In genomic region chr4:35012401-35013307, GRCm38 (mm10) we compare ENCODE assay signal across 10 mouse cellular contexts.
DNase-seq lines count a peak whose midpoint lies in the region; ATAC-seq and TF ChIP-seq lines count a peak whose summit lies in the region.
"Had no signal": no experiment of that assay in that cellular context is flagged by ENCODE, and none has a peak within 500 bp of the region (broad histone marks: within the 10 kb centered on the region; RNA-seq: fewer than 3 reads in every experiment).

No protein-coding gene starts in this region.

- H3K27ac ChIP-seq in intestine, embryonic 15.5 days = peak overlapping the region; percentile 18; the same call in 1 of the 2 replicates
- H3K27ac ChIP-seq in layer of hippocampus, adult 2 months = no peak overlapping the region
- H3K27ac ChIP-seq: forebrain, embryonic 12.5 days had no signal

- WGBS in intestine, embryonic 15.5 days = 17% methylated on average over 10 of the region's 10 CpGs

- no peak overlapping the region for H3K4me3 ChIP-seq in intestine, embryonic 15.5 days (replicated peaks)
- no peak overlapping the region for H3K4me3 ChIP-seq in layer of hippocampus, adult 2 months
- H3K4me3 ChIP-seq: forebrain, embryonic 12.5 days had no signal

- H3K4me1 ChIP-seq in intestine, embryonic 15.5 days (replicated peaks) = 0 out of 2 replicates have a peak, but pooled peaks cover 8% of the 10 kb centered on the region

- H3K36me3 ChIP-seq in intestine, embryonic 15.5 days = no peaks in the 10 kb centered on the region
- H3K36me3 ChIP-seq: forebrain, embryonic 12.5 days had no signal

- H3K9ac ChIP-seq in intestine, embryonic 15.5 days = no peak overlapping the region
- H3K9ac ChIP-seq: forebrain, embryonic 12.5 days had no signal

- no peak for TF ChIP-seq CTCF in layer of hippocampus, adult 2 months (conservative IDR thresholded peaks at IDR 0.05)

- no peaks in the 10 kb centered on the region for H3K27me3 ChIP-seq in intestine, embryonic 15.5 days (replicated peaks)

- peak; percentile 84 for ATAC-seq in intestine, embryonic 15.5 days
- ATAC-seq: activated CD4-positive, CD25-positive, alpha-beta regulatory T cell, adult 4 months had no signal

- peak; percentile 66 for DNase-seq in adrenal gland, adult 2 months
- DNase-seq in adrenal gland, adult 18-20 months (ENCODE audit: low spot score in 2 of 2) = no peak
- peak; percentile 33 for DNase-seq in adipocyte (ENCODE audit: low spot score)
- peak; percentile 66 for DNase-seq in lung, postnatal 36 days
- DNase-seq in layer of hippocampus, adult 2 months (ENCODE audit: low spot score in 2 of 2) = no peak
- DNase-seq in left cerebral cortex, adult 8-10 months (ENCODE audit: low spot score in 2 of 2) = no peak
- no peak for DNase-seq in spleen, postnatal 36 days (ENCODE audit: low spot score in 2 of 2)

- peak overlapping the region; percentile 35 for H3K4me2 ChIP-seq in intestine, embryonic 15.5 days (replicated peaks)
- H3K4me2 ChIP-seq: forebrain, embryonic 12.5 days had no signal

- no peaks in the 10 kb centered on the region for H3K9me3 ChIP-seq in intestine, embryonic 15.5 days
- H3K9me3 ChIP-seq: forebrain, embryonic 12.5 days had no signal

Comparison
In these comparisons a context has a peak if more than half of its experiments do, and no peak if none do; other contexts are left out.
1. DNase-seq: peak in adrenal gland, adult 2 months (single experiment), adipocyte (single experiment) and lung, postnatal 36 days (single experiment); none in adrenal gland, adult 18-20 months (0 of 2), layer of hippocampus, adult 2 months (0 of 2), left cerebral cortex, adult 8-10 months (0 of 2) and spleen, postnatal 36 days (0 of 2).